Mouse (Mus musculus) limb, embryonic 13.5 days (tissue): ENCODE measurements around the gene Cd22. TPM values are rescaled to one million over a fixed set of nuclear protein-coding genes. Genes with fewer than 3 reads are reported as not detected.
A peak's percentile ranks its signal among the peaks of the same experiment; 100 is the strongest.

Experiments used
- ATAC-seq: fragments of 200-750 bp; cut with Nextera tagmentation; 2 replicates; pipeline ENCODE4 v1.8.0; 2017; ENCODE audit warnings: low read depth, moderate number of reproducible peaks, moderate TSS enrichment; ENCODE audit not compliant: low FRiP score
- H3K27ac ChIP-seq: fragments of 300-500 bp; sonication (generic); 2 replicates; pipeline ENCODE4 v1.5.1; 2015; ENCODE audit warnings: inconsistent platforms, mild to moderate bottlenecking, moderate library complexity
- H3K27me3 ChIP-seq: fragments of 300-500 bp; sonication (generic); 2 replicates; pipeline ENCODE4 v1.6.1; 2015; ENCODE audit warnings: mild to moderate bottlenecking, inconsistent platforms
- H3K36me3 ChIP-seq: fragments of 300-500 bp; sonication (generic); 2 replicates; pipeline ENCODE4 v1.6.1; 2015; ENCODE audit warnings: inconsistent platforms, mild to moderate bottlenecking, moderate library complexity
- H3K4me1 ChIP-seq: fragments of 300-500 bp; sonication (generic); 2 replicates; pipeline ENCODE4 v1.6.1; 2015; ENCODE audit warnings: inconsistent platforms
- H3K4me2 ChIP-seq: fragments of 300-500 bp; sonication (generic); replicated peaks from 2 replicates; pipeline ENCODE4 v1.6.1; 2015; ENCODE audit warnings: inconsistent platforms, mild to moderate bottlenecking, moderate library complexity
- H3K4me3 ChIP-seq: fragments of 300-500 bp; sonication (generic); 2 replicates; pipeline ENCODE4 v1.5.1; 2015; ENCODE audit warnings: moderate library complexity, mild to moderate bottlenecking, inconsistent platforms
- H3K9ac ChIP-seq: fragments of 300-500 bp; sonication (generic); 2 replicates; pipeline ENCODE4 v1.6.1; 2015; ENCODE audit warnings: mild to moderate bottlenecking, inconsistent platforms
- H3K9me3 ChIP-seq: fragments of 300-500 bp; sonication (generic); 2 replicates; pipeline ENCODE4 v1.6.1; 2016; ENCODE audit warnings: inconsistent platforms
- WGBS: fragments of 180-500 bp; shearing (Covaris S2); methylation state at CpG from one replicate; pipeline ENCODE4 v1.1.7; 2015; 5-methylcytosine and 5-hydroxymethylcytosine counted together
- polyA plus RNA-seq: library from polyadenylated mRNA; unstranded; fragments of >200 nt; fragmentation: Nextera tagmentation; extraction: Ambion mirVana; gene quantifications from 2 replicates; pipeline ENCODE4 v1.2.1, GENCODE M21; 2015

Cd22 gene
- polyA plus RNA-seq, 1 experiment from 2014 or later: 0.09 TPM

DNA sequence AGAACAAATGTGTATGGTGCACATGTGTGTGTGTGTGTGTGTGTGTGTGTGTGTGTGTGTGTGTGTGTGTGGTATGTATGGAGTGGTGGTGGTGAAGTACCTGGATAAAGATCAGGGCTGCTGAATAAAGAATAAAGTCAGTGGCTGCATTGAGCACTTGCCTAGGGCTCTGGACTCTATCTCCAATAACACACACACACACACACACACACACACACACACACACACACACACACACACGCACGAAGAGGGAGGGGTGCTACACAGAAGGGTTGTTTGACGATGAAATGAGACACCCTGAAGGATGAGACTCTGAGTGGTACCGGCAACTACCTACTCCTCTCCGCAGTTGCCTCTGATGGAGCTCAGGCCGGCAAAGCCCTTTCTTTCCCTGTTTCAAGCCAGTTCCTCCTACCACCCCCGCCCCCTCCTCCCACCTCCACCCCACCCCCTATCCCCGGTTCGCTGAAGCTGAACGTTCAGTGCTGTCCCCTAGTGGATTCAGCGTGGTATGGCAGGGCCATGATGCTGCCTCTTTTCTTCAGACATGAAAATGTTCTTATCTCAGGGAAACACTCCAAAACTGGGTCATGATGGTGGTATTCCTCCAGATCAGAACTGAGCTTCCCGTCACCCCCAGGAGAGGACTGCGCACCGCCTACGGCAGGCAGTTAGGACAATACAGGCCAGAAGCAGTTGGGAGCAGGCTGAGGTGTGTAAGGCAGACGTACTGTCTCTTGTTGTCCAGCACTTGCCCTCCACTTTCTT lies 20.3 kb downstream of the Cd22 start:
- ATAC-seq: peak; percentile 72; the same call in 1 of the 2 replicates
- H3K27ac ChIP-seq: no peak overlapping the region
- H3K36me3 ChIP-seq: no peaks in the 10 kb centered on the region
- H3K27me3 ChIP-seq: peaks cover 12% of the 10 kb centered on the region; the same call in 1 of the 2 replicates
- peak overlapping the region; percentile 29 for H3K4me3 ChIP-seq
- no peak overlapping the region for H3K9ac ChIP-seq
- WGBS: 12% methylated on average over 13 of the region's 16 CpGs
- H3K9me3 ChIP-seq: no peaks in the 10 kb centered on the region
- H3K4me1 ChIP-seq: no peaks in the 10 kb centered on the region
- H3K4me2 ChIP-seq: peak overlapping the region; percentile 57

DNA sequence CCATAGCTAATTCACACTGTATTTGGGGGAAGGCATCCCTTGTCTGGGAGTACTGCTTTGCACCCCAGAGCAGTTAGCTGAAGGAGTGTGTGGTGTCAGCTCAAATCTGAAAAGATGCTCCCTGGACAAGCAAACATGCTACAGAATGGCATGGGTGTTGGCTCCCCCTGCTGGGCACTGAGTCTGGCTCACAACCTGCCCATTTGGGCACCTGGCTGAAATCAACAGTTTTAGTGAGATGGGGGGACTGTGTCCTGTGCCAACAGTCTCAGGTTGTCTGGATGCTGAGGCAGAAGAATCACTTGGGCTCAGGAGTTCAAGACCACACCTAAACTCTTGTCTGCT lies 20.9 kb downstream of the Cd22 start:
- ATAC-seq: peak; percentile 49
- no peak overlapping the region for H3K27ac ChIP-seq
- H3K4me3 ChIP-seq: no peak overlapping the region
- H3K9me3 ChIP-seq: no peaks in the 10 kb centered on the region
- H3K4me2 ChIP-seq: peak overlapping the region; percentile 57
- peaks cover 15% of the 10 kb centered on the region; the same call in 1 of the 2 replicates for H3K27me3 ChIP-seq
- no peaks in the 10 kb centered on the region for H3K36me3 ChIP-seq
- H3K9ac ChIP-seq: no peak overlapping the region
- H3K4me1 ChIP-seq: no peaks in the 10 kb centered on the region

DNA sequence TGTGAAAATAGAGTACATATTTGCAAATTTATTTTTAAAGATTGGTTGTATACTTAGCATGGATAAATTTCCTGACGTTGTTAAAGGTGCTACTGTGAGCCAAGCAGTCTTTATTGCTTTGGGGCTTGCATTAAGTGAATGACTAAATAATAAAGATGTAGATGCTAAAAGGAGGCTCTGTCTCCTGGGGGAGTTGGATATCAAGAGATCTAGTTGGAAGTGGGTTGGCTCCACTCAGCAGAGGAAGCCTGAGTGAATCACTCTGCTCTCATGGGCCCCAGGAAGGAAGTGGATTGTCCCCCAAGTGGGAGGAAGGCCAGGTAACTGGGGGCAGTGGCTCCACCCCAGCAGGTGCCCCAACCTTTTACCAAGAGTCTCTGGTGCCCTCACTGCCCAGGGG lies 22.4 kb downstream of the Cd22 start:
- no peak overlapping the region for H3K4me3 ChIP-seq
- WGBS: 75% methylated on average over 1 of the region's 1 CpGs
- no peak overlapping the region for H3K27ac ChIP-seq
- no peak for ATAC-seq
- H3K4me2 ChIP-seq: no peak overlapping the region
- H3K27me3 ChIP-seq: peaks cover 15% of the 10 kb centered on the region; the same call in 1 of the 2 replicates
- no peaks in the 10 kb centered on the region for H3K9me3 ChIP-seq
- no peaks in the 10 kb centered on the region for H3K4me1 ChIP-seq
- no peak overlapping the region for H3K9ac ChIP-seq
- H3K36me3 ChIP-seq: no peaks in the 10 kb centered on the region

DNA sequence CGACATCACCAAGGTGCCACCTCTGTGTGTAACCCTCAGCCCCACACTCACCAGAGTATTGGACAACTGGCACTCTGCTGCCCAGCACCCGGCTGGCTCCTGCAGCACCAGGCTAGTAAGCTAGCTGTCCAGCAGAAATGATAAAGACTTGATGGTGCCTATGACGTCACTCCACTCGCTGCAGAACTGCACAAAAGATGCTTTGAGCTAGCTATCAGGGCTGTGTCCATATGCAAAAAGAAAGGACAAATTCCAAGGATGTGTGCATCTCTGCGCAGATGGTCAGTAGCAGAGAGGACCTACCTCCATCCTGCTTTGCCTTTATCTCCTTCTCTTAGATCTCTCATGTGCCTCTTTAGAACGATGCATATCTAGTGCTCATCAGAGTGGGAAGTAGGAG lies 24.1 kb downstream of the Cd22 start, which contains the start of gene Ffar3:
Ffar3 (minus strand) TSS at position 101 of the 400 bp plus-strand sequence.
- 85% methylated on average over 6 of the region's 6 CpGs for WGBS

DNA sequence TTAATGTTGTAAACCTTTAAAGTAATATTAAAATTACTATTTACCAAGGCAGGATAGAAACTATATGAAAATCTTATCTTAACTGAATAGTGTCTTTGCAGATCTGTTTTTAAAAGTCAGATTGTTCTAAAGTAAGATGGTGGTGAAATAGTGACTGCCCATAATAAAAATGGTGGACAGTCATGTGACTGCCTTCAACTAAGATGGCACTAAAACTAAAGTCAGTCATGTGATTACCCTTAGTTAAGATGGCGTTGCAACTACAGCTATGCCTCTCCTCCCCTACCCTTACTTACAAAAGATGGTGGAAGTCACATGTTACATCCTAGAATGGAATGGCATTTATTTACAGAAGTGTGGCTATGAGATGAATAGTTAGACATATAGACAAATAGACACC lies 28.7 kb downstream of the Cd22 start:
- ATAC-seq: no peak
- WGBS: 93% methylated on average over 1 of the region's 1 CpGs

More for the DNA sequence above, 24.1 kb downstream of the Cd22 start, which contains the start of gene Ffar3:
- no peaks in the 10 kb centered on the region for H3K36me3 ChIP-seq
- H3K4me3 ChIP-seq: no peak within 1 kb of the TSS
- H3K9me3 ChIP-seq: no peaks in the 10 kb centered on the region
- H3K4me2 ChIP-seq: no peak within 1 kb of the TSS
- peaks cover 15% of the 10 kb centered on the region; the same call in 1 of the 2 replicates for H3K27me3 ChIP-seq
- no peak within 1 kb of the TSS for H3K27ac ChIP-seq
- ATAC-seq: no peak
- H3K4me1 ChIP-seq: no peaks in the 10 kb centered on the region
- no peak within 1 kb of the TSS for H3K9ac ChIP-seq

DNA sequence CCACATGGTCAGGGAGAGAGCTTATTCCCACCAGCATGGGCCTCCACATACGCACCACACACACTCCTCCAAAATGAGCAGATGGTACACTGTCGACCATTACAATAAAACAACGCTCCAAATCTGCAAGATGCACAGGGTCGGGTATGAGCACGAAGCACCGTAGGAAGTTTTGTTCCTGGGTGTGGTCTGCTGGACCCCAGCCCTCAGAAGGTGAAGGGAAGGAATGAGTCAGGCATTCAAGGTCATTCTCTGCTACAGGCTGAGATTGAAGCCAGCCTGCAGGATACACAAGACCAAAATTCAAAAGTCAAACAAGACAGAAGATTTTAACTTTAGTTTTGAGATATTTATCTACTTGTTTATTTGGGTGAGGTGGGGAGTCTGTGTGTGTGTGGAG lies 32.2 kb downstream of the Cd22 start:
- peaks cover 6% of the 10 kb centered on the region for H3K4me1 ChIP-seq
- 79% methylated on average over 6 of the region's 6 CpGs for WGBS
- no peak overlapping the region for H3K4me2 ChIP-seq
- no peak for ATAC-seq
- H3K27ac ChIP-seq: no peak overlapping the region
- no peaks in the 10 kb centered on the region for H3K9me3 ChIP-seq
- no peak overlapping the region for H3K9ac ChIP-seq
- no peaks in the 10 kb centered on the region for H3K36me3 ChIP-seq
- no peaks in the 10 kb centered on the region for H3K27me3 ChIP-seq
- no peak overlapping the region for H3K4me3 ChIP-seq

More for the DNA sequence above, 28.7 kb downstream of the Cd22 start:
- no peak overlapping the region for H3K4me2 ChIP-seq
- no peaks in the 10 kb centered on the region for H3K9me3 ChIP-seq
- no peaks in the 10 kb centered on the region for H3K36me3 ChIP-seq
- no peak overlapping the region for H3K4me3 ChIP-seq
- no peaks in the 10 kb centered on the region for H3K4me1 ChIP-seq
- H3K27ac ChIP-seq: no peak overlapping the region
- no peak overlapping the region for H3K9ac ChIP-seq
- H3K27me3 ChIP-seq: peaks cover 15% of the 10 kb centered on the region; the same call in 1 of the 2 replicates

DNA sequence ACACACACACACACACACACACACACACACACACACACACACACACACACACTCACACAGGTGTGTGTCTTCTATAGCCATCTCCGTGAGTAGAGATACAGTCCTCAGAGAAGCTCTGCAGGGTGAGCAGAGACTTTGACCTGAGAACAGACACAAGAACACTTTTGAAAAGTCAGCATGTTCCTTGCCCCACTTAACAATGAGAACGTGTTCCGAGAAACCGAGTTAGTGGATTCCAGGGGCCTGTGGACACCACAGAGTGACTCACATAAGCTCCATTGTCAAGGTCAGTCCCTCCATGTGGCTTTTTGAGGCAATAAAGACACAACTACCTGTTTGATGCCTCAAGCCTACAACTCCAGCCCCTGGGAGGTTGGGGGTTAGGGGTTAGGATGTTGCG lies 32.8 kb downstream of the Cd22 start:
- Histone ChIP-seq H3K27me3 (no peaks in the 10 kb centered on the region), H3K9ac (no peak overlapping the region), H3K27ac (no peak overlapping the region), H3K36me3 (no peaks in the 10 kb centered on the region), H3K9me3 (no peaks in the 10 kb centered on the region), H3K4me3 (no peak overlapping the region), H3K4me1 (peaks cover 6% of the 10 kb centered on the region), H3K4me2 (no peak overlapping the region)
- ATAC-seq: no peak
- WGBS: 75% methylated on average over 5 of the region's 5 CpGs

DNA sequence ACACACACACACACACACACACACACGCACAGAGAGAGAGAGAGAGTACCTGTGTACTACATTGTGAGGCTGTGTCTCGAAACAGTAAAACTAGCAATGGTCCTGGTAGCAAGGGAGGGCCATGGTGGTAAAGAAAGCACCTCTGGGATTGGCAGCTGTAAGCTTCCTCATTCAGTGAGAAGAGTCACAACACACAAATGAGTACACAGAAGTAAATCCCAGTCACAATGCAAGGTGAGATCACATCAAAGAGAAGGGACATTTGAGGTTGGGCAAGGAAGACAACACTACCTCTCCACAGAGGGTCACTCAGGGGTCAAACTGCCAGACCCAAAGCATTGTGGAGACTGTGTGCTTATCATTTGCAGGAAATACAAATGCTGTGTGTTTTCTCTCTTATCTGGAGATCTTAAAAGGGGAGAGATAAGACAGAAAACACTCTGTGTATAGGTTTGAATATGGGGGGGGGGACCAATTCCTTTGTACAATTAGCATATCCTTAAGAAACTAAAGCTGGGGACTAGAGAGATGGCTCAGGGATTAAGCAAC lies 33.6 kb downstream of the Cd22 start:
- no peak overlapping the region for H3K9ac ChIP-seq
- H3K9me3 ChIP-seq: no peaks in the 10 kb centered on the region
- no peaks in the 10 kb centered on the region for H3K27me3 ChIP-seq
- no peak overlapping the region for H3K27ac ChIP-seq
- 53% methylated on average over 2 of the region's 2 CpGs for WGBS
- no peak for ATAC-seq
- no peak overlapping the region for H3K4me2 ChIP-seq
- no peaks in the 10 kb centered on the region for H3K36me3 ChIP-seq
- peaks cover 6% of the 10 kb centered on the region for H3K4me1 ChIP-seq
- H3K4me3 ChIP-seq: no peak overlapping the region

DNA sequence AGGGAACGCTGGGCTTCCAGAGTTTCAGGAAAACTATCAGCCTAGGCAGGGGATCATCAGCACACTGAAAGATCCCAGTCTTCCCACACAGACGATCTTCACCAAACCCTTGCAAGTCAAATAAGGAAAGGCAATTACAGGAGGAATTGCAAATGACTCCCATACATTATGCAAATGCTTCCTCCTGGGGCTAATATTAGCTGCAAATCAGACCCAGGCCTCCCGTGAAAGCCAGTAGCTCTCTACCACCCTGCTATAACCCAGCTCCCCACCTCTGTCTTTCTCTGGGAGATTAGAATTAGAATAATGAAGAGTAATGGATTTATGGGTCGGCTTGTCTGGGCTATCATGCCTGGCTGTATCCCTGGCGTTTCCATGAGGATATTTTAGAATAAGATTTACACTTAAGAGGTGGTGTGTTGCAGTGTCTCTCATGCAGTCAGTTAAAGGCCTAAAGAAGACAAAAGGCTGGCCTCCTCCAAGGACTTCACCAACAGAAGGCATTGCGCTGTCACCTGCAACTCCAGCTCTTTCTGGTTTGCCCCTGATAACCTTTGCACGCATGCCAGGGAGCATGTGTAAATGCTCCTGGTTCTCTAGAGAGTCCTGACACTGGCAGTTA lies 35.4 kb downstream of the Cd22 start:
- ATAC-seq: no peak
- Histone ChIP-seq H3K9ac (no peak overlapping the region), H3K4me1 (peaks cover 6% of the 10 kb centered on the region), H3K4me2 (no peak overlapping the region), H3K9me3 (no peaks in the 10 kb centered on the region), H3K36me3 (no peaks in the 10 kb centered on the region), H3K27me3 (no peaks in the 10 kb centered on the region), H3K27ac (no peak overlapping the region), H3K4me3 (no peak overlapping the region)
- 24% methylated on average over 7 of the region's 7 CpGs for WGBS

DNA sequence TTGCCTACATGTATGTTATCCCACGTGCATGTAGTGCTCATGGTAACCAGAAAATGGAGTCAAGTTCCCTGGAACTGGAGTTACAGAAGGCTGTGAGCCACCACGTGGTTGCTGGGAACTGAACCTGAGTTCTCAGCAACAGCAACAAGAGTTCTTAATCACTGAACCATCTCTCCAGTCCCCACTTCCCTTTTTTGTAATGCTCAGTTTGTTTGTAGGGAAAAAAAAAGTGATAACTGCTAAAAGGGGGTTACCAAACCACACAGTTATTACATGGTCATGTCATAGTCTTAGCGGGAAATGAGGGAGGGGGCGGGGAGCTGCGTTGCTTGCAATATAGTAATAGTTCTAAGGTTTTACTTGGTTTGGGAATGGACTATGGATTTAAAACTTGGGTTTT lies 38.0 kb downstream of the Cd22 start:
- Histone ChIP-seq H3K27me3 (no peaks in the 10 kb centered on the region), H3K4me3 (no peak overlapping the region), H3K9me3 (no peaks in the 10 kb centered on the region), H3K4me2 (no peak overlapping the region), H3K9ac (no peak overlapping the region), H3K4me1 (peaks cover 6% of the 10 kb centered on the region), H3K36me3 (no peaks in the 10 kb centered on the region), H3K27ac (no peak overlapping the region)
- 78% methylated on average over 5 of the region's 5 CpGs for WGBS
- ATAC-seq: no peak

DNA sequence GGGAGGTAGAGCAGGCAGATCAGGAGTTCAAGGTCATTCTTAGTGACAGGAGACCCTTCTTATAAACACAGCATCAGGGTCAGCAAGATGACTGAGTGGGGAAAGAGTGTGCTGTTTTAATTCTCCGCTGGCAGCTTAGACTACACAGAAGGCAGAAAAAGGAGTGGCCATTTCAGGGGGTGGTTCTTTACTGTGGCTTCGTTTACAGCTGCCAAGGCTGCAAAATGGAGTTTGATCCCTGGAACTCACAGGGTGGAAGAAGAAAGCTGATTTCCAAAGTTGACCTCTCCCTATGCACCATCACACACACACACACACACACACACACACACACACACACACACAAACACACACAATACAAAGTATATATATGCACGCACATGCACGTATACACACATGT lies 38.8 kb downstream of the Cd22 start:
- peaks cover 6% of the 10 kb centered on the region for H3K4me1 ChIP-seq
- H3K27ac ChIP-seq: no peak overlapping the region
- 71% methylated on average over 4 of the region's 4 CpGs for WGBS
- H3K36me3 ChIP-seq: no peaks in the 10 kb centered on the region
- H3K4me3 ChIP-seq: no peak overlapping the region
- no peaks in the 10 kb centered on the region for H3K27me3 ChIP-seq
- no peak for ATAC-seq
- no peaks in the 10 kb centered on the region for H3K9me3 ChIP-seq
- H3K4me2 ChIP-seq: no peak overlapping the region
- no peak overlapping the region for H3K9ac ChIP-seq

DNA sequence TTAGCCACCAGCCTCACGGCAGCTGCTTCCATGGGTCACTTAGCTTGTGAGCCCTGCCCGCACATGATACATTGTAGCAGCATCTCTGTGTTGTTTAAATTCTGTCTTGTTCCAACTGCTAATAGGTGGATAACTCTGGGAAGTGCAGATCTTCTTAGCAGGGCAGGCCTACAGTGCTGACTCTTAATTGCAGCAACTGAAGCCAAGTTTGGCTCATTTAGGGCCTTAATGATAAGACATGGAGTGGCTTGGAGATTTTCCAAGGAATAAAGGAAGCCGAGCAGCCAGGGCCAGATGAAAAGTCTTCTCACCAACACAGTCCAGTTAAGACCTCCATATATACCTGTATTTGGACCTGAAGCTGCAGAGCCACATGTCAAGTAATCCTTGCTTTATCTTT lies 39.8 kb downstream of the Cd22 start:
- H3K36me3 ChIP-seq: no peaks in the 10 kb centered on the region
- H3K27ac ChIP-seq: no peak overlapping the region
- ATAC-seq: no peak
- peaks cover 6% of the 10 kb centered on the region for H3K4me1 ChIP-seq
- H3K4me2 ChIP-seq: no peak overlapping the region
- H3K4me3 ChIP-seq: no peak overlapping the region
- no peaks in the 10 kb centered on the region for H3K27me3 ChIP-seq
- H3K9me3 ChIP-seq: no peaks in the 10 kb centered on the region
- WGBS: 74% methylated on average over 3 of the region's 3 CpGs
- no peak overlapping the region for H3K9ac ChIP-seq
